Mouse (Mus musculus): Measurements from ENCODE around the gene Trim65. TPM values are rescaled to one million over a fixed set of nuclear protein-coding genes. Genes with fewer than 3 reads are reported as not detected.

Gene Trim65
- polyA plus RNA-seq (2012; rRNA removed) = 2.4 and 2.7 TPM in 2 replicates

GRCm38 (mm10) chr11:116130488-116131205, at the start of gene Trim65:
Gene Trim65, minus strand, starts transcription at chr11:116131128.

GRCm38 (mm10) chr11:116167884-116168439, 37.0 kb upstream of the Trim65 start, which contains the start of gene Fbf1:
Gene Fbf1, minus strand, starts transcription at chr11:116168166.

GRCm38 (mm10) chr11:116138468-116139138, 7.7 kb upstream of the Trim65 start, which contains the start of gene Mrpl38:
Gene Mrpl38, minus strand, starts transcription at chr11:116138868.

GRCm38 (mm10) chr11:116127156-116127980, 3.6 kb downstream of the Trim65 start, which contains the start of gene Trim47:
Gene Trim47, minus strand, starts transcription at chr11:116127210.

GRCm38 (mm10) chr11:116086258-116087193, 44.4 kb downstream of the Trim65 start, which contains the start of gene Wbp2:
Gene Wbp2, minus strand, starts transcription at chr11:116086995.

GRCm38 (mm10) chr11:116077446-116078204, 53.3 kb downstream of the Trim65 start, which contains the start of gene Unc13d:
Gene Unc13d, minus strand, starts transcription at chr11:116077961.

Other genes with a start within 250 kb of the Trim65 start
- 0.76 and 2.2 TPM in 2 replicates for gene Smim5, start 231.2 kb downstream of the Trim65 start, polyA plus RNA-seq (2012; rRNA removed)
- 0.05 and 0.10 TPM in 2 replicates for gene Smim6, start 219.1 kb downstream of the Trim65 start, polyA plus RNA-seq (2012; rRNA removed)
- 64.1 and 68.2 TPM in 2 replicates for gene Sap30bp, start 197.8 kb downstream of the Trim65 start, polyA plus RNA-seq (2012; rRNA removed)
- 31.3 TPM in 2 replicates for gene Recql5, start 197.7 kb downstream of the Trim65 start, polyA plus RNA-seq (2012; rRNA removed)
- gene Itgb4, start 156.4 kb downstream of the Trim65 start, polyA plus RNA-seq (2012; rRNA removed) = 0.79 and 2.7 TPM in 2 replicates
- gene Galk1, start 118.4 kb downstream of the Trim65 start, polyA plus RNA-seq (2012; rRNA removed) = 39.2 and 49.6 TPM in 2 replicates
- gene H3f3b, start 103.2 kb downstream of the Trim65 start, polyA plus RNA-seq (2012; rRNA removed) = 1,147 and 1,200 TPM in 2 replicates
- gene Unk, start 100.8 kb downstream of the Trim65 start, polyA plus RNA-seq (2012; rRNA removed) = 70.9 and 74.5 TPM in 2 replicates
- gene Unc13d, start 53.2 kb downstream of the Trim65 start, polyA plus RNA-seq (2012; rRNA removed) = 1.0 and 1.2 TPM in 2 replicates
- gene Wbp2, start 44.1 kb downstream of the Trim65 start, polyA plus RNA-seq (2012; rRNA removed) = 124 and 132 TPM in 2 replicates
- 4.3 and 7.9 TPM in 2 replicates for gene Trim47, start 3.9 kb downstream of the Trim65 start, polyA plus RNA-seq (2012; rRNA removed)
- 49.6 and 52.6 TPM in 2 replicates for gene Mrpl38, start 7.7 kb upstream of the Trim65 start, polyA plus RNA-seq (2012; rRNA removed)
- gene Fbf1, start 37.0 kb upstream of the Trim65 start, polyA plus RNA-seq (2012; rRNA removed) = 133 and 144 TPM in 2 replicates
- gene Ten1, start 67.7 kb upstream of the Trim65 start, polyA plus RNA-seq (2012; rRNA removed) = 52.9 and 56.6 TPM in 2 replicates
- gene Acox1, start 67.9 kb upstream of the Trim65 start, polyA plus RNA-seq (2012; rRNA removed) = 61.4 and 65.4 TPM in 2 replicates
- 0.39 and 1.1 TPM in 2 replicates for gene Evpl, start 106.9 kb upstream of the Trim65 start, polyA plus RNA-seq (2012; rRNA removed)
- gene Srp68, start 143.1 kb upstream of the Trim65 start, polyA plus RNA-seq (2012; rRNA removed) = 80.7 and 81.7 TPM in 2 replicates
- gene Galr2, start 149.8 kb upstream of the Trim65 start, polyA plus RNA-seq (2012; rRNA removed) = 0.12 and 0.24 TPM in 2 replicates
- 88.3 and 89.3 TPM in 2 replicates for gene Exoc7, start 176.1 kb upstream of the Trim65 start, polyA plus RNA-seq (2012; rRNA removed)
- 17.2 and 18.3 TPM in 2 replicates for gene Foxj1, start 204.3 kb upstream of the Trim65 start, polyA plus RNA-seq (2012; rRNA removed)

Data from central nervous system, embryonic 14 days (tissue).